Mouse (Mus musculus) heart, adult 2 months (tissue): Measurements from ENCODE around the gene Pard3. TPM values are rescaled to one million over a fixed set of nuclear protein-coding genes. Genes with fewer than 3 reads are reported as not detected.

Experiments
- DNase-seq, 2 experiments: peaks; one replicate each; pipeline ENCODE4 v3.0.0; 2021
- H3K27ac ChIP-seq: fragments of 200-600 bp; 2 replicates; pipeline ENCODE4 v1.8.1; 2022
- H3K27me3 ChIP-seq: fragments of 200-500 bp; 2 replicates; pipeline ENCODE4 v1.6.1; 2012; ENCODE audit warnings: mild to moderate bottlenecking, low read length, inconsistent platforms, mixed read lengths; ENCODE audit not compliant: control insufficient read depth, insufficient read depth
- H3K36me3 ChIP-seq: fragments of 200-500 bp; 2 replicates; pipeline ENCODE4 v1.6.1; 2012; ENCODE audit warnings: low read length, inconsistent platforms; ENCODE audit not compliant: control insufficient read depth, insufficient read depth
- H3K4me1 ChIP-seq: fragments of 200-500 bp; 2 replicates; pipeline ENCODE4 v1.6.1; 2011; ENCODE audit warnings: low read length; ENCODE audit not compliant: control insufficient read depth, insufficient read depth
- H3K4me3 ChIP-seq: fragments of 200-600 bp; 2 replicates; pipeline ENCODE4 v1.8.1; 2022
- H3K79me2 ChIP-seq: fragments of 200-500 bp; replicated peaks from 2 replicates; pipeline ENCODE4 v1.6.1; 2012; ENCODE audit warnings: mild to moderate bottlenecking, inconsistent platforms, low read length, moderate library complexity, mixed read lengths; ENCODE audit not compliant: control insufficient read depth, insufficient read depth
- H3K9ac ChIP-seq: fragments of 200-500 bp; 2 replicates; pipeline ENCODE4 v1.6.1; 2012; ENCODE audit warnings: low read depth, mild to moderate bottlenecking, control low read depth, inconsistent platforms, low read length, mixed read lengths
- CTCF ChIP-seq: fragments of 200-600 bp; IDR thresholded peaks from 2 replicates; pipeline ENCODE4 v1.8.1; 2022; ENCODE audit warnings: antibody characterized with exemption, mild to moderate bottlenecking, moderate library complexity
- EP300 ChIP-seq: fragments of 200-500 bp; IDR thresholded peaks from 2 replicates; pipeline ENCODE4 v1.6.1; 2011; ENCODE audit warnings: low read depth, low read length, control low read depth; ENCODE audit not compliant: insufficient read depth
- POLR2A ChIP-seq: fragments of 200-500 bp; IDR thresholded peaks from 2 replicates; pipeline ENCODE4 v1.6.1; 2011; ENCODE audit warnings: mild to moderate bottlenecking, low read depth, low read length, control low read depth; ENCODE audit not compliant: insufficient read depth
- WGBS: fragments of 180-500 bp; shearing (Covaris S2); methylation state at CpG from one replicate; pipeline ENCODE4 v1.1.7; 2018; 5-methylcytosine and 5-hydroxymethylcytosine counted together
- intact Hi-C: fragments of 180-260 bp; cut with DNase I; formaldehyde crosslinking; loops from one replicate; pipeline ENCODE4 v1.15.1; 2025
- long read RNA-seq: library from polyadenylated mRNA; stranded (forward); transcript quantifications from one replicate; pipeline ENCODE4 v2.0.0, GENCODE M21; 2021
- polyA plus RNA-seq: library from polyadenylated mRNA; depleted of rRNA; stranded (reverse); fragments of >200 nt; gene quantifications from 2 replicates; pipeline ENCODE4 v1.2.3, GENCODE M21; 2012; rRNA removed
- total RNA-seq, 2 experiments: library from RNA; stranded (reverse); gene quantifications; 2 replicates each; pipeline ENCODE4 v1.2.3; 2021

The Pard3 gene
- total RNA-seq (10 to 100 TPM; 30.1 to 32.9 TPM), polyA plus RNA-seq (19.2 and 23.7 TPM in 2 replicates)
- long read RNA-seq, full-length matches to known transcripts = 3 of 21 reads
- long read RNA-seq, partial matches to known transcripts = 2 of 21 reads
- long read RNA-seq, other reads (novel, unspliced or antisense) = 16 of 21 reads

GRCm38 (mm10) chr8:127063551-127064360 is at the start of gene Pard3:
Gene Pard3 (plus strand): TSS chr8:127063893.
- Histone ChIP-seq H3K79me2 (no peaks in the 10 kb centered on the region), H3K4me1 (peaks cover 3% of the 10 kb centered on the region; the same call in 1 of the 2 replicates), H3K27ac (peak within 1 kb of the TSS; percentile 91), H3K36me3 (peaks cover 2% of the 10 kb centered on the region; the same call in 1 of the 2 replicates), H3K27me3 (no peaks in the 10 kb centered on the region), H3K4me3 (peak within 1 kb of the TSS; percentile 92), H3K9ac (peak within 1 kb of the TSS; percentile 97)
- TF ChIP-seq CTCF = peak; percentile 49
- no peak for TF ChIP-seq POLR2A
- WGBS = 1% methylated on average over 80 of the region's 98 CpGs
- intact Hi-C loops = loop anchor here (2.0 to 5.0 kb wide), 4 partner anchors 44 to 114 kb away; no protein-coding TSS in a partner anchor
- peak; percentile 85 to 88 for DNase-seq

DNA sequence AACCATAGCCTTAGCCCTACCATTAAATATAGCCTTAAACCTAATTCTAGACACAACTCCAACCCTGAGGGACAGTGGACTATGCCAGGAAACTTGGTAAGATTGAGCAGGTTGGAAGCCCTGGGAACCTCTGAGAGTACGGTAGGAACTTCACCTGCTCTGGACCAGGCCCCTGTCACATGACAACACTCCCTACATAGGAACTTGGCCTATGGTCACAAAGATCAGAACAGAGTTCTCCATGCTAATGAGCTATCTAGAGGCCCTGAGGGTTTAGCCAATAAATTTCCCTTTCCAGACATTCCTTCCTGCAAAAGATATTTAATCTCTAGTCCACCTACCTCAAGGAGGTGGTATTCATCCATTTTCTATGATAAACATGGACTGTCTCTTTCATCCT is 41.9 kb upstream of the Pard3 start:
- Histone ChIP-seq H3K79me2 (no peaks in the 10 kb centered on the region), H3K4me1 (no peaks in the 10 kb centered on the region), H3K9ac (no peak overlapping the region), H3K36me3 (no peaks in the 10 kb centered on the region), H3K27ac (no peak overlapping the region), H3K4me3 (no peak overlapping the region), H3K27me3 (no peaks in the 10 kb centered on the region)
- DNase-seq = no peak
- TF ChIP-seq EP300 (no peak), POLR2A (no peak), CTCF (no peak)
- intact Hi-C loops = no loop called here
- WGBS = 95% methylated on average over 1 of the region's 1 CpGs

DNA sequence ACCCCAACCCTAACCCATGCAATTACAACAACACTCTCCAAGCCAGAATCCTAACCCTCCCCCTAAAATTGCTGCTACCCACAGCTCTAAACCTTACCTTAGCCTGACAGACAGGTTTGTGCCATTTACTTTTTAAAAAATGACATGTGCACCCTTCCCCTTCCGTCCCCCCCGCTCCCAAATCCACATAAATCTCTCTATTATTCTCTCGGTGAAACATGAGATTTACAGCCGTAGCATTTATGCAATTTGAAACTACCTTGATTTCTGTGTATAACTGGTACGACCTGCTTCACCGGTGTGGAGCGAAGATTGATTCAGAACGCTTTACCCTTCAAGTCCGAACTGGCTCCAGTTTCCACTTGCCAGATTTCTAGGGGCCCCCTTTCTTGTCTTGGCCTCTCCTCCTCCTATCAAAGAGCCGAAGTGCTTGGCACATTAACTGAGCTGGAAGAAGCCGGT is 38.4 kb upstream of the Pard3 start:
- TF ChIP-seq POLR2A = no peak
- TF ChIP-seq EP300 = no peak
- TF ChIP-seq CTCF = no peak
- WGBS = 83% methylated on average over 11 of the region's 11 CpGs
- DNase-seq = no peak
- no peaks in the 10 kb centered on the region for H3K36me3 ChIP-seq
- no peaks in the 10 kb centered on the region for H3K79me2 ChIP-seq
- intact Hi-C loops = no loop called here
- H3K27me3 ChIP-seq = no peaks in the 10 kb centered on the region
- no peaks in the 10 kb centered on the region for H3K4me1 ChIP-seq
- no peak overlapping the region for H3K4me3 ChIP-seq
- no peak overlapping the region for H3K9ac ChIP-seq
- H3K27ac ChIP-seq = no peak overlapping the region

GRCm38 (mm10) chr8:127025775-127026174 is 37.9 kb upstream of the Pard3 start:
- no peaks in the 10 kb centered on the region for H3K36me3 ChIP-seq
- H3K4me1 ChIP-seq = no peaks in the 10 kb centered on the region
- H3K79me2 ChIP-seq = no peaks in the 10 kb centered on the region
- WGBS = 64% methylated on average over 11 of the region's 11 CpGs
- no peak for DNase-seq
- H3K27ac ChIP-seq = no peak overlapping the region
- H3K9ac ChIP-seq = no peak overlapping the region
- TF ChIP-seq POLR2A (no peak), EP300 (no peak), CTCF (no peak)
- intact Hi-C loops = no loop called here
- H3K27me3 ChIP-seq = no peaks in the 10 kb centered on the region
- H3K4me3 ChIP-seq = no peak overlapping the region

- 73% methylated on average over 5 of the region's 5 CpGs for WGBS
- no peaks in the 10 kb centered on the region for H3K4me1 ChIP-seq
- no peaks in the 10 kb centered on the region for H3K79me2 ChIP-seq
- TF ChIP-seq EP300 (no peak), CTCF (no peak), POLR2A (no peak)
- no peak overlapping the region for H3K4me3 ChIP-seq
- no peak for DNase-seq
- H3K36me3 ChIP-seq = no peaks in the 10 kb centered on the region
- H3K27me3 ChIP-seq = no peaks in the 10 kb centered on the region
- H3K27ac ChIP-seq = no peak overlapping the region
- H3K9ac ChIP-seq = no peak overlapping the region
- intact Hi-C loops = no loop called here
These were observed 32.2 kb upstream of the Pard3 start for GRCm38 (mm10) chr8:127031476-127031875.

- WGBS = 64% methylated on average over 4 of the region's 4 CpGs
- H3K4me1 ChIP-seq = no peaks in the 10 kb centered on the region
- TF ChIP-seq POLR2A (no peak), CTCF (no peak), EP300 (no peak)
- no peak overlapping the region for H3K9ac ChIP-seq
- no peak for DNase-seq
- H3K27ac ChIP-seq = no peak overlapping the region
- no peaks in the 10 kb centered on the region for H3K79me2 ChIP-seq
- no peak overlapping the region for H3K4me3 ChIP-seq
- H3K36me3 ChIP-seq = no peaks in the 10 kb centered on the region
- intact Hi-C loops = no loop called here
- H3K27me3 ChIP-seq = no peaks in the 10 kb centered on the region
These were observed 24.8 kb upstream of the Pard3 start for GRCm38 (mm10) chr8:127038928-127039327.
